Mouse (Mus musculus): ENCODE results near the gene Prkar1b. TPM values are rescaled to one million over a fixed set of nuclear protein-coding genes. Genes with fewer than 3 reads are reported as not detected.

The Prkar1b gene
- polyA plus RNA-seq, 1 experiment from 2014 or later = 23.4 TPM

DNA sequence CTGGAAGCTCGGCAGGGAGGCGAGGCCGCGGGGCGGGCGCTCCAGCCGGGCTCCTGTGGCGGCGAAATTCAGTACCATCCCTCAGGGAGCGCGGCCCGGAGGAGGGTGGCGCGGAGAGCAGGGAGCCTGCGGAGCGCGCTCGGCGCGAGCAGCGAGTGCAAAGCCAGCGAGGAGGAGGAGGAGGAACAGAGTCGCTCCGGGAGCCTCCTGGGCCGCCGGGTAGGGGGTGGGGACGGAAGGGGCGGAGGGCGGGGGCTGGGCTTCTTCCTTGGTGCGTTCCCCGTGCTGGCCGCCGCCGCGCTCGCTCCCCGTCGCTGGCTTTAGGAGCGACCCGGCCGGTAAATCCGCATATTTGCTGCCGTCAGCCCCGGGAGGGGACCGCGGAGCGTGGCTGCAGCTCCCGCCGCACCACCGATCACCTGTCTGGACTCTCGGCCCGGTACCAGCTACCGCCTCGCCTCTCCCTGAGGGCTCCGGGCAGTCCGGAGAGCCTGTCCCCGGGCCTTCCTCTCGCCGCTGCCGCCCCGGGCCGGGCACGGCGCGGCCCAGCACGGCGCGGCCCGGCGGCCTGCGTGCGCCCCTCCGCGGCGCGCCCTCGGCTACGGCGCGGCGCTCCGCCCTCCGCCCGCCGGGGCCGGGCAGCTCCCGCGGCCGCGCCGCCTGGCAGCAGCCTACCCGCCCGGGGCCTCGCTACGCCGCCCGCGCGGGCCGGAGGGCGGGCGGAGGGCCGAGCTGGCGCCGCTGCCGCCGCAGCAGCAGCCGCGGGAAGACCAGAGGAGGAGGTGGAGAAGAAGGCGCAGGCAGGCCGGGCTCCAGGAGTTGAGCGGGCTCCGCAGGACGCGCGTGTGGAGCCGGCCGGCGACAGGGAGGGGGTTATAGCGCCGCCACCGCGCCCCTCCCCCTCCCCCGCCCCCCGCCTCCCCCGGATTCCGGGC lies 154.7 kb downstream of the Prkar1b start:
- Histone ChIP-seq H3K27me3 (replicated peaks) (peaks cover 36% of the 10 kb centered on the region), H3K36me3 (no peaks in the 10 kb centered on the region), H3K4me3 (replicated peaks) (peak overlapping the region; percentile 76), H3K27ac (peak overlapping the region; percentile 96), H3K9me3 (no peaks in the 10 kb centered on the region), H3K4me1 (peaks cover 57% of the 10 kb centered on the region), H3K9ac (peak overlapping the region; percentile 75), H3K4me2 (peak overlapping the region; percentile 91)
- WGBS = under 1% methylated on average over 120 of the region's 127 CpGs
- ATAC-seq (ENCODE audit: insufficient read depth, low FRiP score, low read depth) = peak; percentile 55

DNA sequence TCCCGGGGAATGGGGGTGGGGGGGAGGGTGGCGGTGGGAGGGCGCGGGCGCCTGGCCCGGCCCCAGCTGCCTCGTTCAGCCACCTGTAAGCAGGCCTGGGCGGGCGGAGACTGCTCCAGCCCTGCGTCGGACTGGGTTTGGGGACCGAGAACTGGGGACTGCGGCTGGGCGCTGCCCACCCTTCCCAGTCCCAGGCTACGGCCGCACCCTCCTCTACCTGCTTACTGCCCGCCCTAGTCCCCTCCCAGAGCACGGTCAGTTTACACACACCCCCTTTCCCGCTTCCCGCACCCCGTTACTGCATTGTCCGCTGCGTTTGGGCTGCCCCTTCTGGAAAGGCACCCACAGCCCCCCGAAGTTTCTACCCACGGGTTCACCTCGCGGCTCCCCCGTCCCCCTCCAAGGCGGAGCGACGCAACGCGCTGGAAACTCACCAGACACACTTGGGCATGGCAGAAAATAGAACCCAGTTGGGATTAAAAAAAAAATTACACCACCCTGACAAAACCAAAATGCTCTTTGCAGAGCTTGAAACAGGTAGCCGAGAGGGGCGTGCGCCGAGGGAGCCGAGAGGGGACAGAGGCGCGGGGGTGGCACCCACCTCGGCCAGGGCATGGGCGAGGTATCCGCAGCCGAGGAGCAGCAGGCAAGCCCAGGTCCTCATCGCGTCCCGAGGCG lies 155.6 kb downstream of the Prkar1b start:
- H3K27ac ChIP-seq = peak overlapping the region; percentile 96
- H3K4me2 ChIP-seq = peak overlapping the region; percentile 91
- WGBS = under 1% methylated on average over 48 of the region's 48 CpGs
- no peaks in the 10 kb centered on the region for H3K36me3 ChIP-seq
- H3K27me3 ChIP-seq (replicated peaks) = peaks cover 34% of the 10 kb centered on the region
- peaks cover 58% of the 10 kb centered on the region for H3K4me1 ChIP-seq
- H3K9me3 ChIP-seq = no peaks in the 10 kb centered on the region
- H3K4me3 ChIP-seq (replicated peaks) = peak overlapping the region; percentile 76
- peak overlapping the region; percentile 75 for H3K9ac ChIP-seq
- ATAC-seq (ENCODE audit: insufficient read depth, low FRiP score, low read depth) = peak; percentile 36

DNA sequence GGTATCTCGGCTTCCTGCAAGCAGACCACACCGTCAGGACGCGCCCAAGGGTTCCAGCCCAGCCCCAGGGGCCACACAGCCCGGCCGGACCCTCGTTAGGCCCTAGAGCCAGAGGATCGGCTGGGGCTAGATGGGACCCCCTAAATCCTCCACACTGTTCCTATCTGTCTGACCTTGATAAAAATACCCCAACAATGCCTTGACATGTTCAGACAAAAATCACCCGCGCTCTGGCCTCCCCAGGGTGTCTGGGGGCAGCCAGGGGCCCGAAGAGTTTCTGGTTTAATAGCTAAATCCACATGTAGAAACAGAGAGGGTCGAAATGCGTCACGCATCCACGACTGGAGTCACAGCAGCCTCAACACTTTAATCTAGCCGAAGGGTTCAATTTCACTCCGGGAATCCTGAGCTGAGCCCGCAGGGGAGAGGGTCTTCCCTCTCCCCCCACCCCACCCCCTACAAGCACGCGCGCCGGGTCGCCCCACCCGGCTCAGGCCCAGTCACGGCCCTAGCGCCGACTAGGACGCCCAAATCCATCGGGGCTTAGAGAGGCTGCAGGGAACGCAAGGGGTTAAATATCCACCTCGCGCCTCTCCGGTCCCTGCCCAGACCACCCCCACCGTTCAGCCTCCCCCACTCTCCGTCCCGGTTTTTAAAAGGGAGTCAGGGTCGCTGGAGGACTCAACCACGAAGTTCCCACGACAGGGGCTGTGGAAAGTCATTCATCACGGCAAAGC lies 156.3 kb downstream of the Prkar1b start:
- ATAC-seq (ENCODE audit: insufficient read depth, low FRiP score, low read depth) = no peak
- Histone ChIP-seq H3K4me2 (peak overlapping the region; percentile 91), H3K27me3 (replicated peaks) (peaks cover 27% of the 10 kb centered on the region)

DNA sequence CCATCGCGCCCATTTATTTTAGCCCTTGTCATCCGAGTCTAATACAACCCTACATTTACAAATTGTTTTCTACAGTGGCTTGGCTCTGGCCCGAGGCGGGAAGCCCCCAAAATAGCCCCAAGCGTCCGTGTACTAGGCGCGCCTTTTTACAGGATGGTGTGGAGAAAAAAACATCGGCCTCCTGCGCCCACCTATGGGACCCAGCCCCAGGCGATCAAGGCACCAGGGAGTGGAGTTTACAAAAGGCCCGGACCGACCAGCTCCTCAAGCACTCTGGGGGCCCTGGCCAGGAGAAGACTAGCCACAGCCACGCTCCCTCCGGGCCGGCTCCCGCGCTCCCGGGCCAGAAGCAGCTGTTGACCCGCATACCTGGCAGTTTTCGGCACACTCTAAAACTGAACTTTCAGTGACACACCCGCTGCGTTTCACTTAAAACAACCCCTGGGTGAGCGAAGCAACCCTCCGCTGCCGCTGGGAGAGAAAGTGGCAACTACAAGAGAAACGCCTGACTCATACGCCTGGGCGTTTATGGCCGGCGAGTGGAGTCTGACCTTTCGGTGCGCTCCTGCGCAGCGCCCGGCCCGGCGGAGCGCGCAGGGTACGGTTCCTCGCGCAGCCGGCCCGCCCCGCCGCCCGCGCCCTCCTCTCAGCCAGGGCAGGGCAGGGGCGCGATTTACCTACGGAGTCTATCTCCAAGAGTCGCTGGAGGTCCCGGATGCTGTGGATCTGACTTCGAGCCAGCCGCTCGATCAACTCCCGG lies 157.0 kb downstream of the Prkar1b start:
- Histone ChIP-seq H3K4me1 (peaks cover 50% of the 10 kb centered on the region), H3K9ac (peak overlapping the region; percentile 75; the same call in 1 of the 2 replicates), H3K27ac (peak overlapping the region; percentile 96; the same call in 1 of the 2 replicates), H3K9me3 (no peaks in the 10 kb centered on the region), H3K4me2 (peak overlapping the region; percentile 91), H3K36me3 (no peaks in the 10 kb centered on the region), H3K27me3 (replicated peaks) (peaks cover 20% of the 10 kb centered on the region), H3K4me3 (replicated peaks) (peak overlapping the region; percentile 76)
- no peak for ATAC-seq (ENCODE audit: insufficient read depth, low FRiP score, low read depth)
- 11% methylated on average over 59 of the region's 59 CpGs for WGBS

More for the DNA sequence above, 156.3 kb downstream of the Prkar1b start:
- Histone ChIP-seq H3K27ac (peak overlapping the region; percentile 96), H3K4me3 (replicated peaks) (peak overlapping the region; percentile 76), H3K4me1 (peaks cover 56% of the 10 kb centered on the region), H3K9me3 (no peaks in the 10 kb centered on the region), H3K9ac (peak overlapping the region; percentile 75), H3K36me3 (no peaks in the 10 kb centered on the region)
- 2% methylated on average over 40 of the region's 40 CpGs for WGBS

DNA sequence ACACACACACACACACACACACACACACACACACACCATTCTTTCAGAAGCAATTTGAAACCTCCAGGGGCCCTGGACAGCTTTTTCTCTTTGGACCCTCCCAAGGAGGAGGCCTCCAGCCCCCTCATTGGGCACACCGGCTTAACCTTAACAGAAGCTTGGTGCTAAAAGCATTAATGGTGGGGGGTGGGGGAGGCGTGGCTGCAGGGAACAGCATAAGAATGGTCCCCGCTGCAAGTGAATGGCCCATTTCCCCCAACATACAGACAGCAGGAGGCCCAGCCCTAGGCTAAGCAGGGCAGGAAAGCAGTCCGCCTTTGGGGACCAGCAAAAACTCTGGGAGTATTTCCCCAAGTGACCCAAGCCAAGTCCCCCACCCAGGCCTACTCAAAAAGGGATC lies 158.1 kb downstream of the Prkar1b start:
- Histone ChIP-seq H3K27me3 (replicated peaks) (peaks cover 12% of the 10 kb centered on the region; the same call in 1 of the 2 replicates), H3K9ac (no peak overlapping the region), H3K4me1 (peaks cover 39% of the 10 kb centered on the region), H3K36me3 (0 out of 2 replicates have a peak, but pooled peaks cover 3% of the 10 kb centered on the region), H3K4me3 (replicated peaks) (no peak overlapping the region), H3K27ac (no peak overlapping the region), H3K4me2 (no peak overlapping the region), H3K9me3 (no peaks in the 10 kb centered on the region)
- WGBS = 77% methylated on average over 4 of the region's 4 CpGs
- no peak for ATAC-seq (ENCODE audit: insufficient read depth, low FRiP score, low read depth)

DNA sequence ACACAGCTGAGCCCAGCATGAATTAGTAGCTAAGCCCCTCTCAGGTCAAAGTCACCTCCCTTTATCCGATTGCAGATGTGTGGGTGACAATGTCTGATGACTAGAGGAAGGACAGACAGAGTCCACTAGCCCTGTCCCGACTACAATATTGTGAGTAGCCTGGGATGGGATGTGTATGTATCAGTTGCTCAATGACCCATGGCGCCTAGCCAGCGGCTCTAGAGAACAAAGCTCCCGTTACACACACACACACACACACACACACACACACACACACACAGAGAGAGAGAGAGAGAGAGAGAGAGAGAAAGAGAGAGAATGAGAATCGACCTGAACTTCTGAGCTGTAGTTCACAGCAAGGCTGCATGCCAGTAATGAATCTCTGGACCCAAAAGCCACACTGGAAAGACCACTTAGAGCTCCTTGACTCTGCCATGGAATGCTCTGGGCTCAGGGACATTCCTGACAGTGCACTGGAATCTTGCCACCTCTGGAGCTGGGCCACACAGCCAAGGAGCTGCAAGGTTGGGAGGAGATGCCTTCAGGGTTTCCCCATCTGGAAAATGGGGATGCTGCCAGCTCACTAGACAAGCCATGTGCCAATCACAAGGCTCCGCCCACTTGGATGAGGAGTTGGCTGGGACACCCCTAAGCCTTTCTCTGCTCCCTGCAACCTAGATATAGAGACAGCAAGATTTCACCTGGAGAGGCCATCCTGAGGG lies 159.0 kb downstream of the Prkar1b start:
- peaks cover 30% of the 10 kb centered on the region for H3K4me1 ChIP-seq
- no peak overlapping the region for H3K4me2 ChIP-seq

DNA sequence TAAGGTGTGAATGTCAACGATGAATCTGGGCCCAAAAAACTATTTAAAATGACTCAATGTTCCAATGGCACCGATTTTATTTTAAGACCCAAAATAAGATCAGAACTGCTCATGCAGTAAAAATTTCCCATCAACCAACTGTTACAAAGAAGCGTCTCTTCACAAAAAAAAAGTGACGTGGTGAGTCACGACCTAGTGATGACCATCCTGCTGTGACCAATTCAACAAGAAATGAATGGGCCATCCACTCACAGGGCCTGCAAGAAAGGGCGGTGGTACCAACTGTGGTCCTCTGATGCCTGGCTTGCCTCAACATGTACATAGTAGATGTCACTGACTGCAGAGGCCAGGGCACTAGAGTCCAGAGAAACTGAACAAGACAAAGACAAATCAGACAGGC lies 160.2 kb downstream of the Prkar1b start:
- Histone ChIP-seq H3K27ac (peak overlapping the region; percentile 72; the same call in 1 of the 2 replicates), H3K36me3 (peaks cover 23% of the 10 kb centered on the region), H3K4me1 (peaks cover 27% of the 10 kb centered on the region), H3K9me3 (no peaks in the 10 kb centered on the region), H3K4me3 (replicated peaks) (no peak overlapping the region), H3K9ac (no peak overlapping the region), H3K27me3 (replicated peaks) (peaks cover 10% of the 10 kb centered on the region; the same call in 1 of the 2 replicates), H3K4me2 (no peak overlapping the region)
- 82% methylated on average over 6 of the region's 6 CpGs for WGBS
- ATAC-seq (ENCODE audit: insufficient read depth, low FRiP score, low read depth) = no peak

More for the DNA sequence above, 159.0 kb downstream of the Prkar1b start:
- Histone ChIP-seq H3K9ac (no peak overlapping the region), H3K27ac (no peak overlapping the region), H3K27me3 (replicated peaks) (peaks cover 10% of the 10 kb centered on the region; the same call in 1 of the 2 replicates), H3K4me3 (replicated peaks) (no peak overlapping the region), H3K36me3 (peaks cover 12% of the 10 kb centered on the region; the same call in 1 of the 2 replicates), H3K9me3 (no peaks in the 10 kb centered on the region)
- 73% methylated on average over 7 of the region's 7 CpGs for WGBS
- no peak for ATAC-seq (ENCODE audit: insufficient read depth, low FRiP score, low read depth)

DNA sequence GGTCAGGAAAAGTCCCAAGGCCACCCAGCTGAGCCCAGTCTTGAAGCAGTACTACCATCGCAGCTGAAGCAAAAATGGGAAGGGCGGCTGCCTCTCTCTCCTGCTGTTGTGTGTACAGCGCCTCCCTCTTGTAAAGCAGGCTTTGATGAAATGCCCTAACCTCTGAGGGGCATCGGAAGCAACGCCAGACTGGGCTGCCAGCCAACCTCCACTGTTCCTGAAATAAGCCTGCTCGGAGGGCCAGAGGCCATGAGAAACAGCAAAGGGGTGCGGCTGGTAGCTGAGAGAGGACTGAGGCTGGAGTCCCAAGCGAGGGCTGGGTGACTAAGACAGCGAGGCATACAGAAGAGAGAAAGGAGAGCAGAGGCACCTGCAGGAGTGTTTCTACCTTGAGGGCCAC lies 161.0 kb downstream of the Prkar1b start:
- H3K36me3 ChIP-seq = peaks cover 30% of the 10 kb centered on the region
- no peak overlapping the region for H3K4me2 ChIP-seq
- peaks cover 24% of the 10 kb centered on the region for H3K4me1 ChIP-seq
- H3K27ac ChIP-seq = peak overlapping the region; percentile 72
- H3K9ac ChIP-seq = no peak overlapping the region
- 31% methylated on average over 9 of the region's 9 CpGs for WGBS
- H3K4me3 ChIP-seq (replicated peaks) = no peak overlapping the region
- H3K9me3 ChIP-seq = no peaks in the 10 kb centered on the region
- peaks cover 10% of the 10 kb centered on the region; the same call in 1 of the 2 replicates for H3K27me3 ChIP-seq (replicated peaks)
- ATAC-seq (ENCODE audit: insufficient read depth, low FRiP score, low read depth) = peak; percentile 56

DNA sequence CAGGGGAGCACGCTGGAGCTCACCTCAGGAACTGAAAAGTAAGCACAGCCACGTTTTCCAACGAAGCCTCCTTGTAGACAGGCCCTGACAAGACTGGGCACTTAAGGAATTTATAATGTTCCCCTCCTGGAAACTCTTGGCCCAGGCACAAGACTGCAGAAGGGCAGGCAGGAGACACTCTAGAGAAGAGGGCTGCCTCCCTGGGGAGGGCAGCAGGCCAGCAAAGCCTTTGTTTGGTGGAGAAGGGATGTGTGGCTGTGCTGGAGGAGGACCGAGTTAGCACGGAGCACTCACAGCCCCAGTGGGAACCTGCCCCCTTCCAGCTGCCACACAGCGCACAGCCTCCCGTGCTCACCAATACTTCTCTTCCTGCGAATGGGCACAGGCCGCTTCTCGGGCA lies 161.8 kb downstream of the Prkar1b start:
- peak overlapping the region; percentile 72; the same call in 1 of the 2 replicates for H3K27ac ChIP-seq
- 65% methylated on average over 10 of the region's 10 CpGs for WGBS
- H3K9ac ChIP-seq = no peak overlapping the region
- H3K36me3 ChIP-seq = peaks cover 35% of the 10 kb centered on the region
- no peak; the same call in 1 of the 2 replicates for ATAC-seq (ENCODE audit: insufficient read depth, low FRiP score, low read depth)
- H3K27me3 ChIP-seq (replicated peaks) = peaks cover 10% of the 10 kb centered on the region; the same call in 1 of the 2 replicates
- H3K4me3 ChIP-seq (replicated peaks) = no peak overlapping the region
- no peak overlapping the region for H3K4me2 ChIP-seq
- H3K4me1 ChIP-seq = peaks cover 16% of the 10 kb centered on the region; the same call in 1 of the 2 replicates
- H3K9me3 ChIP-seq = no peaks in the 10 kb centered on the region

DNA sequence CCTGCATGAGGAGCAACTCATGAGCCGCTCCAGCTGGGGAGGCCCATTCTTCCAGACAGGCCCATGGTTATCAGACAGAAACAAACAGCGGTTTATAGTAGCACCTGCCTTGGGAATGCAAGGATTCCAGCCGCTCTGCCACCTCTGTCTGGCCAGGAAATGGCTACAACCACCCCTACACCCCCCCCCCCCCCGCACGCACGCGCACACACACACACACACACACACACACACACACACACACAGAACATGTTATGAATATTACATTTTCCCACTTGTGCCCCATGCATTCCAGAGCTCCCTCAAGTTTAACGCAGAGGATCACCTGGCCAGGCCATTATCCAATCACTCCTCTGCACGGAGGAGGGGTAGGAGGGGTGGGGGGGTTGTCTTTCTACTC lies 167.9 kb downstream of the Prkar1b start:
- Histone ChIP-seq H3K27me3 (replicated peaks) (no peaks in the 10 kb centered on the region), H3K4me3 (replicated peaks) (no peak overlapping the region), H3K4me1 (peaks cover 21% of the 10 kb centered on the region; the same call in 1 of the 2 replicates), H3K9me3 (no peaks in the 10 kb centered on the region), H3K4me2 (no peak overlapping the region), H3K36me3 (peaks cover 39% of the 10 kb centered on the region), H3K27ac (no peak overlapping the region), H3K9ac (no peak overlapping the region)
- no peak for ATAC-seq (ENCODE audit: insufficient read depth, low FRiP score, low read depth)
- WGBS = 68% methylated on average over 8 of the region's 9 CpGs
